Mouse (Mus musculus): ENCODE measurements around the gene Tmem259. TPM values are rescaled to one million over a fixed set of nuclear protein-coding genes. Genes with fewer than 3 reads are reported as not detected.
A peak's percentile ranks its signal among the peaks of the same experiment; 100 is the strongest.
"Not testable (repeated sequence)": the region's sequence is repeated elsewhere in the genome, so short reads cannot be mapped to it uniquely, and the experiment has no call there.

Gene Tmem259
- total RNA-seq, 2 experiments from 2014 or later, result 125 to 131 TPM

DNA sequence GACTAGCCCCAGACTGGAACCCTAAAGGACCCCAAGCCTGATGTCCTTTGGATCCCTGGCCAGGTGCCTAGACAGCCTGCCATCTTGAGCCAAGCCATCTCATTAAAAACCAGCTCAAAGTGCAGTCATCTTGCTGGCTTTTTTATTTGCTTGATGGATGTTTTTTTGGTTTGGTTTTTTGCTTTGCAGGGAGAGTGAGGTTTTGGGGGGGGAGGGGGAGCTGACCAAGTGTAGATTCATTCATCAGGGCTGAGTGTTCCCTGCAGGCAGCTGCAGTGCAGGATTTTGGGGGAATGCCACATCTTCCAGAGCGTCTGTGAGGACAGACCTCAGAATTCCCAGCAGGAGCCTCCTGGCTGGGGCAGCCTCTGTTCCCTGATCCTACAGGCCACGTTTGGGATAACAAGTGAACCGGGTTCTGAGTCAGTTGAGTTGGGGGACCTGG is 15.0 kb downstream of the Tmem259 start:
- DNase-seq (ENCODE audit: extremely low spot score in 1 of 2, low spot score in 1 of 2), result no peak

DNA sequence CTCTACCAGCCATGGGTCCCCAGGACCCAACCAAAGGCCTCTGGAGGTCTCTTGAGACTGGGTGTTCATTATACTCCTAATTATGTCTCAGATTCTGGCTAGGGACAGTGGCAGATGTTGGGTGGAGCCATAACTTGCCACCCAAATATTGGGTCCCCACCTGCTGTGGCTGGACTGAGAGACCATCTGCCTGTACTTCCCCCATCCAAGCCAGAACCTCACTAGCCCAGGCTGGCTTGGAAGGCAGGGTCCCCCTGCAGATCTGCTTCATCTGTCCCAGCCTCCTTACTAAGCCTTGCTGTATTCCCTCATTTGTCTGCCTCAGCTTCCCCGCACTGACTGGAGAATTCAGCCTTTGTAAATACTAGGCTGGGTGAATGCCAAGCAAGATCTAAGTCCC is 15.9 kb downstream of the Tmem259 start:
- DNase-seq (ENCODE audit: extremely low spot score in 1 of 2, low spot score in 1 of 2), result no peak

DNA sequence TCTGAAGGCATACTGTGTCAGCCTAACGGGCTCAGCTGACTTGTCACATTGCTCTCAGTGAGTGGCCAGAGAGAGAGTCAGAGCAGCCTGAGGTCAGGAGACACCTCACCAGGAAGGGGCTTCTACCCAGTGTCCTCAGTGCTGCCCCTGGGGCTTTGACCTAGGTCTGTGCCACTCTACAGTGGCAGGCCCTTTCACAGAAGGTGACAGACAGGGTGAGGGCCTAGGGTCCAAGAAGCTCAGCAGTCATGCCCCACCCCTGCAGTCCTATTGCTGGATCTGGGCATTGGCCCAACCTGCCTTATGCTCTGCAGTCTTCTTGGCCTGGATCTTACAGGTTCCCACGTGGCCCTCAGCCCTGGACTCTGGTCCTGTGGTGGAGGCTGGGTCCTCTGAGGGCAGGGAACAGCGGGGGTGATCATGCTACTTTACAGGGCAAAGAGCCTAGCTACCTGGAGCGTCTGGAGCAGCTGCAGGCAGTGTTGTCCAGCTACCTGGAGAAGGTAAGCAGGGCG is 17.2 kb downstream of the Tmem259 start:
- DNase-seq (ENCODE audit: extremely low spot score in 1 of 2, low spot score in 1 of 2), result no peak

DNA sequence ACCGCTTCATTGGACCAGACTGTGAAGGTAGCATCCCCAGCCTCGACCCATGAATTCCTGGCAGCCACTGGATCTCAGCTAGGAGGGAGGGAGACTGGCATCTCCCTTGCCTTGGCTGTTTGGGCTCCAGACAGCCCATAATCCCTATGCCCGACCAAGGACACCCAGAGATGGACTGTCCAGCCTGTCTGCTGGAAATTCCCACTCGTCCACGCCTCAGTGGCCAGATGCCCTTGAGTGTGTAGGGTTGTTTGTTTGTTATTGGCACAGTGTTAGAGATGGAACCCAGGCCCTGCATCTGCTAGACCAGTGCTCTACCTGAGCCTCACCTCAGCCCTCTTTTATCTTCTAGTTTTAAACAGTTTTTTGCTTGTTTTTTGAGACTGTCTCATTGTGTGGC is 18.8 kb downstream of the Tmem259 start:
- DNase-seq (ENCODE audit: extremely low spot score in 1 of 2, low spot score in 1 of 2), result no peak

DNA sequence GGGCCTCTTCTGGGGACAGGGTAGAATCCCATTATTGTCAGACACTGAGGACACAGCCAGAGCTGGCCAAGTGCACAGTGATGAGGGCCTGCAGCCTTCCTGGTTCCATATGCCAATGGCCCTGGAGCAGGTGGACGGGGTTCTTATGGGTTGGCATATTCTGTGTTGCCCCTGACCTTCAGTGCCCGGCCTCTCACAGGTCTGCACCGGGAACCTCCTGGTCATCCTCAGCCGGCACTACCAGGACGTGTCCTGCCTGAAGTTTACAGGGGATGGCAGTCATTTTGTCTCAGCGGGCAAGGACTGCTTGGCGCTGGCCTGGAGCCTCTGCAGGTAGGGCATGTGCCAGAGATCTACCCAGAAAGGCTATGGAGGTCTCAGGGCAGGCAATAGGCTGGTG is 19.4 kb downstream of the Tmem259 start:
- no peak for DNase-seq (ENCODE audit: extremely low spot score in 1 of 2, low spot score in 1 of 2)

DNA sequence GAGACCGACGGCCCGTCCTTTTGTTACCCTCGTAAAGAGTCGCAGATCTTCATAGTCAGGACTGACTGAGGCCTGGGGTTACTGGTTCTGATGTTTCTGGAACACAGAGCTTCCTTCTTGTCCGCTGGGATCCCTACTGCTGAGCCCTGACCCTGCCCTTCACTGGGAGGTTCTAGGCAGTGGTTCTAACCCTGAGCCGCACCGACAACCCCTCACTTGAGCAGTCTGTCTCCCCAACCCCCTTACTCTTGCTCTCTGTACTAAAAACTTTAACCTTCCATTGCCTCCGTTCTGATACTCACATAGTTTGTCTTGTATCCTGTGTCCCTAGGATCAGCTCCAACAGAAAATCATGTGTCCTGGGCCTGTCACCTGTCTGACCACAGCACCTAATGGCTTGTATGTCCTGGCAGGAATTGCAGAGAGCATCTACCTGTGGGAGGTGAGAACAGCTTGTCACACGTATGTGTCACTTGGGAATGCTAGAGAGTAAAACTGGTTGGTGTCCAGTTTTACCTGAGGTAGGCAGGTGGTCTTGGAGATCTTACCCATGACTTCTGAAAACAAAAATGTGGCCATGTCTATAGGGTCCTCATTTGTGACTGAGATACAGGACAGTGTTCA is 23.3 kb downstream of the Tmem259 start:
- DNase-seq (ENCODE audit: extremely low spot score in 1 of 2, low spot score in 1 of 2), result no peak

DNA sequence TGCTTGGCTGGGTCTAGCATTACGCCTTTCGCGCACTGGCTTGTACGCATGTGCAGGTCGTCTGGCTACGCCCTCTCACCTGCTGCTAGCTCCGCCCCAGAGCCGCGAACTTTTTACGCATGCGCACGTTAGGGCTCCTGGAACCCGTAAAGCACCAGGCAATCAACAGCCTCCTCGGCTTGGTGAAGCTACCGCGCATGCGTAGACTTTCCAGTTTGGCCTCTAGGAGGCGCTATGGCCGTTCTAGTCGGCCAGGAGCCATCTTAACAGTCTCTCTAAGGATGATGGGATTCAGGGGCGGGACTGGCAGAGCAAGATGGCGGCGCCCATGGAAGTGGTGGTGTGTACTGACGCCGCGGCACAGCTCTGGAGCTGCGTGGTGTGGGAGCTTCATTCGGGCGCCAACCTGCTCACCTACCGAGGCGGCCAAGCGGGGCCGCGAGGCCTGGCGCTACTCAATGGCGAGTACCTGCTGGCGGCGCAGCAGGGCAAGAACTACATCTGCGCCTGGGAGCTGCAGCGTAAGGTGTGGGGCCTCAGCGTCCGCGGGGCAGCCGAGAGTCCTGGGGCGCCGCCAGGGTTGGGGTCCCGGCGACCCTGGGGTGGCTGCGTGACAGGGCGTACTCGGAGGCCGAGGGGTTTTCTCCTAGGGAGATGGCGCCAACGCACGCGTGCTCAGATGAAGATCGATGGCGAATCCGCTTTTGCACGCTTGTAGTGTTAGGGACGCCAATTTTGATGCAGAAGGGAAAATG is 24.1 kb downstream of the Tmem259 start, which contains the start of gene Wdr18:
TSS of gene Wdr18 (plus strand) at position 306 of the 755 bp plus-strand sequence.
- DNase-seq (ENCODE audit: extremely low spot score in 1 of 2, low spot score in 1 of 2), result peak; percentile 98 to 99

DNA sequence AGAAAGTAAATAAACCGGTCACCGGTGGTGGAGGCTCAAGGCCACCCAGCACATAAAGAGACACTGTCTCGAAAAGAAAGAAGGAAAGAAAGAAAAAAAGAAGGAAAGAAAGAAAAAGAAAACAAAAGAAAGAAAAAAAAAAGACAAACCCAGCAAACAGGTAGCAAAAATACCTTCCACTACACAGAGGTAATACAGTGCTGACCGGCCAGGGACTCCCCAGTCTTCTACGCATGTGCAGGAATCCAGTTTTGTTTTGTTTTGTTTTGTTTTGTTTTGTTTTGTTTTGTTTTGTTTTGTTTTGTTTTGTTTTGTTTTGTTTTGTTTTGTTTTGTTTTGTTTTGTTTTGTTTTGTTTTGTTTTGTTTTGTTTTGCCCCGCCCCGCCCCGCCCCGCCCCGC is 24.7 kb downstream of the Tmem259 start:
- not testable (repeated sequence) for DNase-seq (ENCODE audit: extremely low spot score in 1 of 2, low spot score in 1 of 2)

DNA sequence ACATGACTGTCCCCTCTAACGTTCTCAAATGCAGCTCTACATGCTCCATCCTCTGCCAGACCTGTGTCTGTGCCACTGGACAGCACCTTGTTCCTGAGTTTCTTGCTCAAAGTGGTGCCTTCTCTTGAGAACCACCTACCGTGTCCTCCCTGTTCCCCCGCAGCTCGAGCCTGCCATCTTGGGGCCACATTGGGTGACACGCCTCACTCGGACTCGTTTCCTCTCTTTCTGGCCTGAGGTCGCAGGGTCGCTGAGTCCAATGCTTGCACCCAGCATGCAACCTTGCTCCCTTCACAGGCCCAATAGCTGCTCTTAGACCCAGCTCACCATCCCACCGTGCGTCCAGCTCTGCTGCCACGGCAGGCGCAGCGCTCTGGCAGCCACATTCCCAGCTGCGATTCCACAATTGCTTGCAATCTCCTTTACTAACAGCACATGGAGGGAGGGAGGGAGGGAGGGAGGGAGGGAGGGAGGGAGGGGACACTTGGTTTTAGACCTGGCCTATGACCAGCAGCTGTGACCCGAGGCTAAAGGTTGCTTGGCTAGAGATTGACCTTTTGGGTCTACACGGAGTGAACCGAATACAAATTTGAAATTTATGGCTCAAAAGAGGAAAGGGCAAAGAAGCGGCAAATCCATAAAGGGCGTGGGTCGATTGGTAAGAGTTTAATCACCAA is 25.9 kb downstream of the Tmem259 start:
- peak; percentile 66 to 74 for DNase-seq (ENCODE audit: extremely low spot score in 1 of 2, low spot score in 1 of 2)

DNA sequence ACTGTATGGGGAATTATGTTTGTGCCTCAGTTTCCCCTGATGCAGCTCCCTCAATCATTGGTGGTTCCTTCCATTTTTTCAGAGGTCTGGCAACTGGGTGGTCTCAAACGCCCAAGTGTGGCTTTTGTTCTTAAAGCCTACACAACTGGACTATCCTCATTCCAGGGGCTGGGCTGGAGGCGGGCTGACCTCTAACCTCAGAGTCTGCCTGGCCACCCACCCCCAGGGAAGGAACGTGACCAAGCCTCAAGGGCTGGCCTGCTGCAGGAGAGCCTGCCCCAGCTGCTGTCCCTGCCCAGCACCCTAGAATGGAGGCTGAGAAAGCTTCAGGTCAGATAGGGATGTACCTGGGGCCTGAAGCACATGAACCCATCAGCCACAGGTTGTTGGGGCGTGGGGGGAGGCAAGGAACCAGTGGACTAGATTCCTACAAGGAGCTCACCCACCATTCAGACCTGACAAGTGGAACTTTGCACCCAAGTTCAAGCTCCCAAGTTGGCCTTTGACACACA is 27.4 kb downstream of the Tmem259 start:
- DNase-seq (ENCODE audit: extremely low spot score in 1 of 2, low spot score in 1 of 2), result no peak

DNA sequence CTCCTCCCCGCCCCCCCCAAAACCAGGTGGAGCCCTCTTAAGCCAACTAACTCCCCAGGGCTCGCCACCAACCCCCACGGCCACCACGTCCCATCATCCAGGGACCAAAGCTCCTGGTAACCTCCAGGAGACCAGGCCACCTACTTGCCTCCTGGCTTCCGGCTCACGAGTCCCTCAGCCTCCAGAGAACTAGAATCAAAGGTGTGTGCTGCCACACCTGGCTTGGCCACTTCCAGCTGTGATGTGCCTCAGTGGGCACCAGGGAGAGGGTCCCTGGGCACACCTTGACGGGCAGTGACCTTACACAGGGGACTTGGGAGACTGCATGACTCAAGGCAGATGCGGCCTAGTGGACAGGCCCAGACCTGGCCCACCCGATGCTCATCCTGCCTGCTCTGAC is 28.4 kb downstream of the Tmem259 start:
- no peak for DNase-seq (ENCODE audit: extremely low spot score in 1 of 2, low spot score in 1 of 2)

DNA sequence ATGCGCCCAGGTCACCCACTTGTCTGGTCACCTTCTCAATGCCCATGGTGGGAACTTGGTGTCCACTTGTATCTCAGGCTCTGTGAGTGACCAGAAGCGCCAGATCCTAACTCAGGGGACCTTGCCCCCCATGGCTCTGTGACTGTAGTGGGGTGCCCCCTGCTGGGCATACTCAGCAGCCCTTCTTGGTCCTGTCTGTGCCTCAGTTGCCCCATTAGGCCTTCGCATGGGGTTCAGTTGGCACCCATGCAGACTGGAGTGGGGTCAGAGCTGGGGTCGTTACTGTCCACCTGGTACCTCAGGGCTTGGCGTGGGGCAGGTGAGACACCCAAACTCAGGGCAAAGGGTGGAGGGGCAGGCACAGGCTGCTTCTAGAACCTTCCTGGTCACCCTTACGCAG is 30.2 kb downstream of the Tmem259 start:
- DNase-seq (ENCODE audit: extremely low spot score in 1 of 2, low spot score in 1 of 2), result peak in 1 of 2 experiments; percentile 66

DNA sequence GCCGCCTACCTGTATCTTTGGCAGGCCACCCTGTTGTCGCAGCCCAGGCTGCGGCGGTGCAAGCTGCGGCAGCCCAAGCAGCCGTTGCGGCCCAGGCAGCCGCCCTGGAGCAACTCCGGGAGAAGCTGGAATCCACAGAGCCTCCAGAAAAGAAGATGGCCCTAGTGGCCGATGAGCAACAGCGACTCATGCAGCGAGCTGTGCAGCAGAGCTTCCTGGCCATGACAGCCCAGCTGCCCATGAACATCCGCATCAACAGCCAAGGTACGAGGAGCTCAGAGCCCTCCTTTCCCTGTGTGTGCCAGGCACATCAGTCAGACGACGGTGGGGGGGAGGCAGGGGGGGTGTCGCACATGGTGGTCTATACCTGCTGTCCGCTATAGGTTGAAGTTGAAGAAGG is 33.5 kb downstream of the Tmem259 start:
- DNase-seq (ENCODE audit: extremely low spot score in 1 of 2, low spot score in 1 of 2), result no peak

DNA sequence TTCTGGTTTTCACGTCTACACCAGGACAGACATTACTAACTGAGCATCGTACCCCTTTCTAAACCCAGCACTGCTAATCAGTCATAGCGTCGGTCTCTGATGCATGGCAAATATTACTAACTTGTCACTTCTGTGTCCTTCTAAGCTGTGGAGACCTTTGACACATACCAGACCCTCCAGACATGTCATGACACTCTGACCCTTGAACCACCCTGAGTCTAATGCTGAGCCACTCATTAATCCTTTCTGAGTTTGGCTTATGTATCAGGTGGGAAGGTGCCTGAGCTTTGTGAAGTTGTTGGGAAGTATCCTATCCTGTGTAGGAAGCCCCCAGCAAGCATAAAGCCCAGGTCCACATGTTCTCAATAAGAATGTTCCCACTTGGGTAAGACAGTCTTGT is 34.3 kb downstream of the Tmem259 start:
- no peak for DNase-seq (ENCODE audit: extremely low spot score in 1 of 2, low spot score in 1 of 2)

DNA sequence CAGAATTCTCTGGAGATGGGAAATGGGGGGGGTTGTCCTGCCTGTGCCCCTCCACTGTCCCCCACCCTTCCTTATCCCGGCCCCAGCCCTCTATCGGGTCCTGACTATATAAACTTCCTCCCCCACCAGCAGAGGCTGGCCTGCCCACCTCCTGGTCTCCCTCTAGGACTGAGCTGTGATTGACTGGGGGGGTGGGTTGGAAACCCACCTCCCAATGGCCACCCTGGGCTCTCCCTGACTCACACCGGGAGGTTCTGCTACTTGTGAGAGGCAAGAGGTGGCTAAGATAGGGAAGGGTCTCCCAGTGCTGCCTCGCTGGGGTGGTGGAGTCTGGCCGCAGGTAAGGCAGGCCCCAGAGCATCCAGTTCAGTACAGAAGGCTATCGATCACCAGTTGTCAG is 36.6 kb downstream of the Tmem259 start:
- DNase-seq (ENCODE audit: extremely low spot score in 1 of 2, low spot score in 1 of 2), result no peak

DNA sequence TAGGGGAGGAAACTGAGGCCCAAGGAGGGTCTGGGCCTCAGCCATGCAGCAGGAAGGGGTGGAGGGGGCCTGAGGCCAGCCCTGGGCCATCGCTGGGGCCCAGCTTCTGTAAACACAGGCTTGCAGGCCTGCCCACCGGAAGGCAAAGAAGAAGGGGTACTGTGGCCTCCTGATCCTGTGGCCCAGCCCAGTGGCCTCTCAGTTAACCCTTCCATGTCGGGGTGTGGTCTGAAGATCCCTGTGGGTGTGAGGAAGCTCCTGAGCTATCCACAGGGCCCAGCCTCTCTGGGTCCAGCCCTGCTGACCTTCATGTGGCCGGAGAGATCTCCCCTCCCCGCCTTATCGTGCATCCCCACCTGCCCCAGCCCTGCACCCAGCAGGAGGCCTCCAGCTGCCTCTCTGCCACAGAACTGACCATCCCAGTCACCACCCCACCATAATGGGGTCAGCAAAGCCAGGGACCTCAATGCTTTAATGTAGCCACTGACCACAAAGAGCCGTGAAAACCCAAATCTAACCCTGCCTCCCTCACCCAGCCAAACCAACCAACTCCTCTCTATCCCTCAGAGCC is 37.3 kb downstream of the Tmem259 start:
- DNase-seq (ENCODE audit: extremely low spot score in 1 of 2, low spot score in 1 of 2), result no peak

DNA sequence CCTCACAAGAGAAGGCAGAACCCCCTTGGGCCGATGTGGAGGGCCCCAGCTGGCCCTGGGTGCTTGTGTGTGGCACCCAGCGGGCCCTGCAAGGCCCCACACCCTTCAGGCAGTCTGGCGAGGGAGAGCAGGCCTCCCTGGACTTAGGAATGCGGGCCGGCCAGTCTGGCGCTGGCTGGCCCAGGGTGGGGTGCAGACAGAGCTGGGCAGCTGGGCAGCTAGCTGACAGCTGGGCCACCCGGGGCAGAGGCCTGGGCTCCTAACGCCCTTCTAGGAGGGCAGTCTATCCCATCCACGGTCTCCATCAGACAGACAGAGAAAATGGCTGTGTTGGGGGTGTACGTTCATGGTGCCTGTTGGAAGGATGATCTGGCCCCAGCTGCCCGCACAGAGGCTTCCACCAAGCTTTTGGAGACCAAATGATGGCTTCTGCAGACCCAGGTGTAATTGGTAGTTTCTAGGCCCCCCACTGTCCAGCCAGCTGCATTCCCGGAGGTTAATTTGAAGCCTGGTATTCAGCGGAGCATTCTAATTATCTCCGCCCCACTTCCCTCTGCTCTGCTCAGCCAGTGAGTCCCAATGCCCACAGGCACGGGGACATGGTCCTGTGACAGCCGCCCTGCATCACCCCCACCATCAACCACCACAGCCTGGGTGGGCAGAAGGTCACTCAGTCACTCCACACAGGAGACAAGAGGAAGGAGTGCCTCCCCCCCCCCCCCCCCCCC is 38.5 kb downstream of the Tmem259 start:
- no peak for DNase-seq (ENCODE audit: extremely low spot score in 1 of 2, low spot score in 1 of 2)

DNA sequence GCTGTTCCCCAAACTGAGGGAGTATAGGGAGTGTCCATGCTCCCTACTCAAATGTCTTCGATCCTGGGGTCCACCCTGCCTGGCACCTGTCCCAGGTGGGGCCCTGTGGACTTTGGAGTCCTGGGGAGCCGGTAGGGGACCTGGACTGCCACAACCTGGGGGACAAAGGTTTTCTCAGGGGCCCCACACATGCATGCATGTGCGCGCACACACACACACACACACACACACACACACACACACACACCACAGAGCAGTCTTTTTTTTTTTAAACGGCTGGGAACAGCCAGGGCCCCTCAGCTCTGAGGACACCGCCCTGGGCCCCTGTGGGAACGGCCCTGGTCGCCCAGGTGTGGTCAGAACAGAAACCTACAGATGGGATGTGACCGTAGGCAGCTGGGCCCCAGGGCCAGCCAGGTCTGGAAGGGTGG is 40.6 kb downstream of the Tmem259 start:
- DNase-seq (ENCODE audit: extremely low spot score in 1 of 2, low spot score in 1 of 2), result no peak

DNA sequence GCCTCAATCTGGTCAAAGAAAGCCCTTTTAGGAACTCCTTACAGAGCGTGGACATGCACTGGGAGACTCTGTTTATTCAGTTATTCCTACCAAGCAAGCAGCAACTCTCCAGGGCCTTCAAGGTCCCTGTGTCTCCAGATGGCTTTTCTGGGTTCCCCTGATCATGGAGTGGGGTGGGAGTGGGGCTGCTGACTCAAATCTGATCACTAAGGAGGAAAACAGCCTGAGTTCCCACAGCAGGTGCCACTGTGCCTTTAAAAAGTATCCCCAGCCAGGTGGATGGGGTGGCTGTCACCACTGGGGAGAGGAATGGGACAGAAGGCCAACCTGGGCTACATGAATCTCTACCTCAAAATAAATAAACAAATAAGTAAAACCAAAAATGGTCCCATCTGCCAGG is 41.1 kb downstream of the Tmem259 start:
- DNase-seq (ENCODE audit: extremely low spot score in 1 of 2, low spot score in 1 of 2), result no peak

DNA sequence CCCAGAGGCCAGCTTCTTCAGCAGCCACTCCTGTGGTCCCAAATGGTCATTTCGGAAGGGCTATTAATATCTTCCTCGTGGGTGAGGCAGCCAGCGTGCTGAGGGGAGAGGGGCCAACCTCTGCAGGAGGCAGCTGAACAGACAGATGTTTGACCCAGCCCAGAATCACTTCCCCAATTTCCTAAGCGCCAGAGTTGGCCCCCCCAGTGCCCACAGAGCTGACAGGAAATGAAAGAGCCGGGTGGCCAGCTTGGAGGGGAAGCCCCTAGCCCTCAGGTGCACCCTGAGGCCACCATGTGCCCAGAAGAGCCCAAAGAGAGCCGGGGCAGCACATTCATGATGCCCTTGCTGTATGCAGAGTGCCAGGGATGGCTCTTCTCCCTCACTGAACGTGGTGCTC is 43.4 kb downstream of the Tmem259 start:
- DNase-seq (ENCODE audit: extremely low spot score in 1 of 2, low spot score in 1 of 2), result no peak
